Mouse (Mus musculus): Measurements from ENCODE around the gene Ksr2. TPM values are rescaled to one million over a fixed set of nuclear protein-coding genes. Genes with fewer than 3 reads are reported as not detected.

The Ksr2 gene
- polyA plus RNA-seq, 1 experiment from 2014 or later, result 0.32 TPM

- Histone ChIP-seq H3K4me3 (no peak overlapping the region), H3K4me1 (no peaks in the 10 kb centered on the region), H3K27ac (replicated peaks) (no peak overlapping the region), H3K27me3 (replicated peaks; ENCODE audit: low read depth, poor library complexity, severe bottlenecking) (no peaks in the 10 kb centered on the region), H3K9me3 (peaks cover 5% of the 10 kb centered on the region; the same call in 1 of the 2 replicates), H3K36me3 (replicated peaks) (no peaks in the 10 kb centered on the region)
- 82% methylated on average over 9 of the region's 9 CpGs for WGBS
- no peak for DNase-seq (ENCODE audit: low spot score)
Measured at GRCm38 (mm10) chr5:117556570-117556969, 142.8 kb downstream of the Ksr2 start.

DNA sequence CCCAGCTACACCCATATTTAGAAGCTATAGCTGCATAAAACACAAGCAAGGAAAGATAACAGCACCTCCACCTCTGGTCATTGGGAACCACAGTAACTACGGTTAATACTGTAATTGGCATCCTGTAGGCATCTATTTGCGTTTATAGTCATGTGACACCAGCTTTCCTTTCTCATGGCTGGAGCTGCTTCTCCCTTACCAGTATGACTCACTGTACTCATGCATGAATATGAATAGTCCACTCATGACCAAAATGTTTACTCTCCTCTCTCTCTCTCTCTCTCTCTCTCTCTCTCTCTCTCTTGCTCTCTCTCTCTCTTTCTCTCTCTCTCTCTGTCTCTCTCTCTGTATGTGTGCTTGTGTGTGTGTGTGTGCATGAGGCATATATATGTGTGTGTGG, 147.3 kb downstream of the Ksr2 start:
- no peak for DNase-seq (ENCODE audit: low spot score)
- H3K27ac ChIP-seq (replicated peaks), result no peak overlapping the region
- no peaks in the 10 kb centered on the region for H3K36me3 ChIP-seq (replicated peaks)
- H3K4me1 ChIP-seq, result no peaks in the 10 kb centered on the region
- no peak overlapping the region for H3K4me3 ChIP-seq
- 98% methylated on average over 2 of the region's 2 CpGs for WGBS
- no peaks in the 10 kb centered on the region for H3K9me3 ChIP-seq
- H3K27me3 ChIP-seq (replicated peaks; ENCODE audit: low read depth, poor library complexity, severe bottlenecking), result no peaks in the 10 kb centered on the region

DNA sequence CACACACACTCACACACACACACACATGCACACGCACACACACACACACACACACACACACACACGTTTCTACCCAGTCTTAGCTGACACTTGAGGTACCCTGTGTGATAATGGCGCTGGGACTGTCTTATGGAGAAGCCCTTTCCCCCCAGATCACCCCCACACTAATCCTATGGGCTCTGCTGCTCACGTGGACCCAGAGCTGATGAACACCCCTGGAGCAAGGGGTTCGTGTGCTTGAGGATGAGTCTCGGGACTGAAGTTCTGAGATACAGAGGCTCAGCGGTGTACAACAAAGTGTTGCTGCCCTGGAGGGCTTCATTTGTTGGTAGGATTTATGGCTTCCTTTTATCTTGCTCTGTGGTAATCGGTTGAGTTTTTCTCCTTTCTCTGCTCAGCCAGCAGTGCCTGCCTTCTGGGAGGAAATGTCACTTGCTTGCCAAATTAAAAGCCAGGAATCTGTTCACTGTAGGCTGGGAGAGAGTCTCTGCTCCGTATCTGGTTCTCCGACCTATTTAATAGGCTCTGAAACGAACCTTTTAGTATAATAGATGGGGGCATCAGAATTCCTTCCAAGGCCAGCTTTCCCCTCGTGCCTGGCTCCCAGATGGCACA, 152.4 kb downstream of the Ksr2 start:
- Histone ChIP-seq H3K27me3 (replicated peaks; ENCODE audit: low read depth, poor library complexity, severe bottlenecking) (no peaks in the 10 kb centered on the region), H3K27ac (replicated peaks) (no peak overlapping the region), H3K4me3 (no peak overlapping the region), H3K9me3 (no peaks in the 10 kb centered on the region), H3K4me1 (no peaks in the 10 kb centered on the region), H3K36me3 (replicated peaks) (no peaks in the 10 kb centered on the region)
- DNase-seq (ENCODE audit: low spot score), result no peak
- WGBS, result 76% methylated on average over 12 of the region's 12 CpGs

DNA sequence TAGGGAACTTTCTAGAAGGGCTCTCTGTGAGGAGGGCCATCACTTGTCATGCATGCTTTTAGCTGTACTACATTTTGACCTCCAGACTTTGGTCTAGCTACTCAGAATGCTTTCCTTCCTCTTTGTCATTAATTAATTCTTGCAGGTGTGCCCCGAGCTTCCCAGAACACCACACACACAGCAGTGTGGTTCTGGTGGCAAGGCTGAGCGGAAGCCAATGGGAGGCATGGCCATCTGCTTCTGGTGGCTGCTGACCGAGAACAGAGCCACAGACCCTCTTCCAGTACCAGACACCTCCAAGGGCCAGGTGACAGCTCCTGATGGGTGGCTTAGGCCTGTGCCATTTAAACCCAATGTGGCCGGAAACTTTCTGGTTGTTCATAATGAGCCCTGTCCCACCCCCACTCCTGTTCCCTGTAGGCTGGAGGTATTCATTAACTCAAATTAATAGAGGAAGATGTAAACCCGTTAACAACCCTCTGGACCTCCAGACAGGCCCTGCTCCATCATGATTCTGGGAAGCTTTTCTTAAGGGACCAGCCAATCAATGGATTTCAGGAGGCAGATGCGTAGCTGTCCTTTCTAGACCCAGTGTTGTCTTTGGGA, 155.5 kb downstream of the Ksr2 start:
- H3K4me1 ChIP-seq, result no peaks in the 10 kb centered on the region
- H3K4me3 ChIP-seq, result no peak overlapping the region
- H3K27me3 ChIP-seq (replicated peaks; ENCODE audit: low read depth, poor library complexity, severe bottlenecking), result no peaks in the 10 kb centered on the region
- no peak overlapping the region for H3K27ac ChIP-seq (replicated peaks)
- 85% methylated on average over 6 of the region's 6 CpGs for WGBS
- H3K9me3 ChIP-seq, result no peaks in the 10 kb centered on the region
- no peak for DNase-seq (ENCODE audit: low spot score)
- H3K36me3 ChIP-seq (replicated peaks), result no peaks in the 10 kb centered on the region

DNA sequence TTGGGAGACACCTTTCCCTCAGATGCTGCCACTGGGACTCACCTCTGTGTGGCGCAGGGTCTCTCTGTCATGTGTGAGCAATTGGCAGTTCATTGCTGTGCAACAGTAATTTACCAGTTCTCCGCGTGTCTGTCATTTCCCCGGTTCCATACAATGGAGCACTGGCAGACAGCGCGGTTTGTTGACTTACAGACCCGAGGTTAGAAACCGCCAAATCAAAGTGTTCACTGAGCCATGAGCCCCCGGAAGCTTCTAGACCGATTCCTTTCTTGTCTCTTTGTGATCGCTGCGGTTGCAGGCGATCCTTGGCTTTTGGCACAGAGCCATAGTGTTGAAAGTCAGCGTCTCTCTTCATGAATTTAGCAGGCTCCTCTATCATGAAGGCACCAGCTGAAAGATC, 158.6 kb downstream of the Ksr2 start:
- WGBS, result 93% methylated on average over 14 of the region's 14 CpGs
- Histone ChIP-seq H3K36me3 (replicated peaks) (no peaks in the 10 kb centered on the region), H3K27me3 (replicated peaks; ENCODE audit: low read depth, poor library complexity, severe bottlenecking) (no peaks in the 10 kb centered on the region), H3K4me1 (no peaks in the 10 kb centered on the region), H3K4me3 (no peak overlapping the region), H3K9me3 (no peaks in the 10 kb centered on the region), H3K27ac (replicated peaks) (no peak overlapping the region)
- no peak for DNase-seq (ENCODE audit: low spot score)

- no peaks in the 10 kb centered on the region for H3K36me3 ChIP-seq (replicated peaks)
- 81% methylated on average over 7 of the region's 7 CpGs for WGBS
- H3K27ac ChIP-seq (replicated peaks), result no peak overlapping the region
- H3K4me3 ChIP-seq, result no peak overlapping the region
- no peak for DNase-seq (ENCODE audit: low spot score)
- no peaks in the 10 kb centered on the region for H3K27me3 ChIP-seq (replicated peaks; ENCODE audit: low read depth, poor library complexity, severe bottlenecking)
- no peaks in the 10 kb centered on the region for H3K9me3 ChIP-seq
- no peaks in the 10 kb centered on the region for H3K4me1 ChIP-seq
Measured at GRCm38 (mm10) chr5:117574894-117575293, 161.1 kb downstream of the Ksr2 start.

DNA sequence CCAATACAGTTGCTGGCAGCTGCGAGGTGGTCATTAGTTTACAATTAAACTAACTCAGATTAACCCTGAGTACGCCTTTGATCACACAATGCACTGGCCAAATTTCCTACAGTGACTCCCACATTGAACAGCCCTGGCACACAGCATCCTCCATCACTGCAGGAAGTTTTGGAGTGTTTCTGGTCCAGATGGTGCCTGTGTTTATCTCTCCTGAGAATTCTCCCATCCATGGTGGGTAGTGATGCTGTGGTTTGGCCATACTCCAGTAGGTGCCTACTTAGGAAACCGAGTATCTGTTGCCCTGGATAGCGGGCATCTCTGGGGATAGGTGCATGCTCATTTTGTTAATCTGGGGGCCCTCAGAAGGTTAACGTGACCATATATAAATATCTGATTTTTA, 163.8 kb downstream of the Ksr2 start:
- Histone ChIP-seq H3K27ac (replicated peaks) (no peak overlapping the region), H3K36me3 (replicated peaks) (no peaks in the 10 kb centered on the region), H3K27me3 (replicated peaks; ENCODE audit: low read depth, poor library complexity, severe bottlenecking) (no peaks in the 10 kb centered on the region), H3K4me3 (no peak overlapping the region), H3K9me3 (no peaks in the 10 kb centered on the region), H3K4me1 (no peaks in the 10 kb centered on the region)
- WGBS, result 87% methylated on average over 5 of the region's 5 CpGs
- DNase-seq (ENCODE audit: low spot score), result no peak

GRCm38 (mm10) chr5:117581711-117582110, 167.9 kb downstream of the Ksr2 start:
- Histone ChIP-seq H3K36me3 (replicated peaks) (no peaks in the 10 kb centered on the region), H3K9me3 (no peaks in the 10 kb centered on the region), H3K4me3 (no peak overlapping the region), H3K4me1 (no peaks in the 10 kb centered on the region), H3K27ac (replicated peaks) (no peak overlapping the region), H3K27me3 (replicated peaks; ENCODE audit: low read depth, poor library complexity, severe bottlenecking) (no peaks in the 10 kb centered on the region)
- no peak for DNase-seq (ENCODE audit: low spot score)
- 83% methylated on average over 3 of the region's 3 CpGs for WGBS

DNA sequence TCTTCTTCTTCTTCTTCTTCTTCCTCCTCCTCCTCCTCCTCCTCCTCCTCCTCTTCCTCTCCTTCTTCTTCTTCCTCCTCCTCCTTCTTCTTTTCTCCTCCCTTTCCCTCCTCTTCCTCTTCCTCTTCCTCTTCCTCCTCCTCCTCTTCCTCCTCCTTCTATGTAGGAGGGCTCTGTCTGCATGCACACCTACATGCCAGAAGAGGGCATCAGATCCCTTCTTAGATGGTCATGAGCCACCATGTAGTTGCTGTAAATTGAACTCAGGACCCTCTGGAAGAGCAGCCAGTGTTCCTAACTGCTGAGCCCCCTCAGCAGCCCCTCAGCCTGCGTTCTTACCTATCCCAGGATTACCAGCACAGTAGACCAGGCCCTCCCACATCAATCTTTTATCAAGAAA, 170.6 kb downstream of the Ksr2 start:
- peaks cover 3% of the 10 kb centered on the region; the same call in 1 of the 2 replicates for H3K4me1 ChIP-seq
- 56% methylated on average over 1 of the region's 1 CpGs for WGBS
- H3K27ac ChIP-seq (replicated peaks), result no peak overlapping the region
- DNase-seq (ENCODE audit: low spot score), result no peak
- H3K36me3 ChIP-seq (replicated peaks), result no peaks in the 10 kb centered on the region
- H3K4me3 ChIP-seq, result no peak overlapping the region
- H3K27me3 ChIP-seq (replicated peaks; ENCODE audit: low read depth, poor library complexity, severe bottlenecking), result no peaks in the 10 kb centered on the region
- H3K9me3 ChIP-seq, result no peaks in the 10 kb centered on the region

DNA sequence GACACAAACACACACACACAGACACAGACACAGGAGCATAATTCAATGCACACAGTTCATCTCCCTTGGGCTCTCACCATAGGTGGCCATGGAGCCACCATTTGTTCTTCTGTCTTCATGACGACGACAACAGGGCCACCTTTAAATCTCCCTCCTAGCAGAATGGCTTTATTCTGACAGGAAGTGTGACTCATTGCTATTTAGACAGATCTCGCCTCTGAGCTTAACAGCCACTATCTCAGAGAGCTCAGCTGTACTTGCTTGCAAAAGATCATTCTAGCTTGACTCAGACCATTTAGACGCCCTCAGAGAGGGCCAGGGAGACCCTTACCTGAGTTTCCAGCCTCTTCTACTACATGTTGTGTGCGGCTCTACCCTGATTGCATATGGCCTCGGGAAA, 175.5 kb downstream of the Ksr2 start:
- Histone ChIP-seq H3K4me3 (no peak overlapping the region), H3K9me3 (no peaks in the 10 kb centered on the region), H3K27me3 (replicated peaks; ENCODE audit: low read depth, poor library complexity, severe bottlenecking) (no peaks in the 10 kb centered on the region), H3K27ac (replicated peaks) (no peak overlapping the region), H3K36me3 (replicated peaks) (no peaks in the 10 kb centered on the region), H3K4me1 (peaks cover 3% of the 10 kb centered on the region; the same call in 1 of the 2 replicates)
- no peak for DNase-seq (ENCODE audit: low spot score)
- WGBS, result 76% methylated on average over 6 of the region's 6 CpGs

GRCm38 (mm10) chr5:117593273-117593672, 179.5 kb downstream of the Ksr2 start:
- no peaks in the 10 kb centered on the region for H3K4me1 ChIP-seq
- no peaks in the 10 kb centered on the region for H3K27me3 ChIP-seq (replicated peaks; ENCODE audit: low read depth, poor library complexity, severe bottlenecking)
- no peaks in the 10 kb centered on the region for H3K36me3 ChIP-seq (replicated peaks)
- no peak overlapping the region for H3K27ac ChIP-seq (replicated peaks)
- no peak for DNase-seq (ENCODE audit: low spot score)
- no peak overlapping the region for H3K4me3 ChIP-seq
- 79% methylated on average over 19 of the region's 19 CpGs for WGBS
- no peaks in the 10 kb centered on the region for H3K9me3 ChIP-seq

DNA sequence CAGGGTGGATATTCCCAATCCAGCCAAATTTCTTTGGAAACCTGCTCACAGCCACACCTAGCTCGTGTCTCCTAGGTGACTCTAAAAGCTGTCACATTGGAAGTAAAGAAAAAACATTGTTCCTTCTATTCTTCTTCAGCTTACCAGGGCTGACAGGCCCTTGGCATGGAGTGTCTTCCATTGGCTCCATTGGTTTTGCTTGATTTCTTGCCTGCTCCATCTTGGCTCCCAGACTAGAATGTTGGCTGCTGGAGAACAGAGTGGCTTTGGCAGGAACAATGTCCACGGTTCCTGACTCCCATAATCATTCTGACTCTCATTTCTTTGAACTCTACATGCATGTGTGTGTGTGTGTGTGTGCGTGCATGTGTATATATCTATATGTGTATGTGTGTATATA, 183.0 kb downstream of the Ksr2 start:
- Histone ChIP-seq H3K27me3 (replicated peaks; ENCODE audit: low read depth, poor library complexity, severe bottlenecking) (no peaks in the 10 kb centered on the region), H3K9me3 (no peaks in the 10 kb centered on the region), H3K27ac (replicated peaks) (no peak overlapping the region), H3K4me3 (no peak overlapping the region), H3K36me3 (replicated peaks) (no peaks in the 10 kb centered on the region), H3K4me1 (peaks cover 2% of the 10 kb centered on the region; the same call in 1 of the 2 replicates)
- DNase-seq (ENCODE audit: low spot score), result no peak
- 85% methylated on average over 3 of the region's 3 CpGs for WGBS

DNA sequence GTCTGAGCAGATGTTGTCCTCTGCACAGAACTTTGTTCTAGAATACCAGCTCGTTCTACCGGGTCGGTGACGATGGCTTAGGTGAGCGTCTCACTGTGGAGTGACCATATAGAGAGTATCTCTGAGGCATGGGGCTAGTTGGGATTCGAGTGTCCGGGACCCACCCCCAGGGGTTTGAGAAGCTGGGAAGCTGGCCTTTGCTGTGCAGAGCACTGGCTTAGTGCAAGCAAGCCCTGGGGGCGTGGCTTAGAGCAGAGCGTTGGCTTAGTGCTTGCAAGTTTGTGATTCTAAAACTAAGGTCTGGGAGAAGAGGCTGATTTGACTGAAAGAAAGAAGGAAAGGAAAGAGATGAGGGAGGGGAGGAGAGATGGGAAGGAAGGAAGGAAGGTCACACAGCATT, 188.2 kb downstream of the Ksr2 start:
- Histone ChIP-seq H3K4me3 (no peak overlapping the region), H3K9me3 (no peaks in the 10 kb centered on the region), H3K4me1 (peaks cover 9% of the 10 kb centered on the region), H3K27ac (replicated peaks) (no peak overlapping the region), H3K36me3 (replicated peaks) (no peaks in the 10 kb centered on the region), H3K27me3 (replicated peaks; ENCODE audit: low read depth, poor library complexity, severe bottlenecking) (no peaks in the 10 kb centered on the region)
- WGBS, result 65% methylated on average over 9 of the region's 9 CpGs
- DNase-seq (ENCODE audit: low spot score), result no peak

All from embryonic facial prominence, embryonic 10.5 days (tissue).